Mouse (Mus musculus): ENCODE results near the gene Wdr83. TPM values are rescaled to one million over a fixed set of nuclear protein-coding genes. Genes with fewer than 3 reads are reported as not detected.

Gene Wdr83
- total RNA-seq, 2 experiments from 2014 or later = 33.3 to 34.2 TPM

DNA sequence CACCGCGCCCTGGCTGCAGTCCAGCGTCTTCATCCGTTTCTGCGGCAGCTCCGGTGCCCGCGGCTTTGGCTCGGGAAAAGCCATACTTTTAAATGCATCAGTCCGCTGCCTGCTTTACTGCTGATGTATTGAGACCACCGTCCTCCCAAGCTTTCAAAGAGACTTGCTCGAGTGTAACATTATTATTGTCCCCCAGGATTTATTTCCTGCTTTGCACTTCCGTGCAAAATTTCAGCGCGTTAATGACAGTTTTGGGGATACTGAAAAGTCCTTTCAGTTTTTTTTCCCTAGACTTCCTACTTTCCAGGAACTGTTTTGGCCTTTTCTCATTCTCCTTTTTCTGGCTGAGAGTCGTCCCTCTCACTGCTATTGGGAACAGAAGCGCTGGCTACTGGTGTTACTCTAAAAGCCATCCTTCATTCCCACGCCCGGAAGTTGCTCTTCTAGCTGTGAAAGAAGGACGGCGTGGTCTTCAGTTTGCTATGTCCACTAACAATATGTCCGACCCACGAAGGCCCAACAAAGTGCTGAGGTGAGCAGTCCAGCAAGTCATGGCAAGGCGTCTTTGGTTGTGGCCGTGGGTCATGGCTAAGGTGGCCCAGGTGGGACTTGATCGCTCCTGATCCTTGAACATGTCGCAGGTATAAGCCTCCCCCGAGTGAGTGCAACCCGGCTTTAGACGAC lies 432 bp downstream of the Wdr83 start, which contains the start of gene Wdr83os:
Gene Wdr83os (plus strand): TSS at position 209 of the 684 bp plus-strand sequence.
- intact Hi-C loops (cut with DNase I) = loop anchor here (10.0 kb wide), 2 partner anchors 214 to 324 kb away; partner anchors contain the start of genes Orc6 and Vps35
- peak; percentile 64 to 76 for DNase-seq

DNA sequence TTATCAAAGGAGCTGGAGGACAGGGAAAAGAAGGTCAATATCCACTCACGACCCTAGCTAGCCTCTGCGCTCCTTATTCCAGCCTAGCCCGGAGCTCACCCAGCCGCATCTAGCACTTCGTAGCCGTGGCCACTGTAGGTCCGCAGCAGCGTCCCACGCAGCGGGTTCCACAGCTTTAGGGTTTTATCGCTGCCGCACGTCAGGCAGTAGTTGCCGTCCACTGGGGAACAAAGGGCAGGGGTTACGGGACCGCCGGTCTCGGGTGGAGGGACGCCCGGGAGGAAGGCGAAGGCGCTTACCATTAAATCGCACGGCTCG lies 933 bp downstream of the Wdr83 start:
- intact Hi-C loops (cut with DNase I) = loop anchor here (10.0 kb wide), 2 partner anchors 215 to 325 kb away; partner anchors contain the start of genes Orc6 and Vps35
- peak in 1 of 2 experiments; percentile 56 for DNase-seq

DNA sequence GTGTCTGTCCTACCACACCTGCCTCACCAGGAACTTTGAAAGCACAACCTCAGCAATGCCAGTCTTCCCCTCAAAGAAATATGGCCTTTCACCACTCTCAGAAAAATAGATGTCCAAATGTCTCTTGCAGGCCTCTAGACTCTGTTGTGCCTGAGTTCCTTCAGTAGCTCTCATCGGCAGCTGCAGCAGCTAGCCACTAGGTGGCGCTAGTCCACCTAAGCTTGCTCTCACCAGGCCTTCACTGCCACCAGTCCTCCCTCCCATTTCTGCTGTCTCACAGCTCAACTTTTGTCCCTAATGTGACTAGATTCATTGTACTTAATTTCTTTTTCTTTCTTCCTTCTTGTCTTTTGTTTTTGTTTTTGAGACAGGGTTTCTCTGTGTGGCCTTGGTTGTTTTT lies 4.1 kb downstream of the Wdr83 start:
- DNase-seq = peak; percentile 73 to 80
- intact Hi-C loops (cut with DNase I) = loop anchor here (1.0 to 2.0 kb wide), 2 partner anchors 42 to 95 kb away; no protein-coding TSS in a partner anchor

DNA sequence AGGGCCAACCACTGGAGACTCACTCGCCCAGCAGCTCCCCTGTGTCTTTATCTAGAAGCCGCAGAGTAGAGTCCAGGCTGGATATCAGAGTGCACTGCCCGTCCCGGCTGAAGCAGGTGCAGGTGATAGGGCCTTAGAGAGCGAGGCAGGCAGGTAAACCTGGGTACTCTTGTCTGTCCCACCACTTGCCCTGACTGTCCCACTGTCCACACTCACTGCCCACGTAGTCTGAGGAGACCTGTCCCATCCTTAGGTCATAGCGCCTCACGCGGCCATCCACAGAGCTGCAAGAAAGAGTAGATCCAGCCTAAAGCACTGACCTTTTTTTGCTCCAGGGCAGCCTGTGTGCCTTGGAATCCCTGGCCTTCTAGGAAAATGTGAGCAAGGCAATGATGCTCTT lies 5.1 kb downstream of the Wdr83 start:
- intact Hi-C loops (cut with DNase I) = loop anchor here (1.0 to 2.0 kb wide), 2 partner anchors 43 to 96 kb away; no protein-coding TSS in a partner anchor
- DNase-seq = peak; percentile 34 to 42

DNA sequence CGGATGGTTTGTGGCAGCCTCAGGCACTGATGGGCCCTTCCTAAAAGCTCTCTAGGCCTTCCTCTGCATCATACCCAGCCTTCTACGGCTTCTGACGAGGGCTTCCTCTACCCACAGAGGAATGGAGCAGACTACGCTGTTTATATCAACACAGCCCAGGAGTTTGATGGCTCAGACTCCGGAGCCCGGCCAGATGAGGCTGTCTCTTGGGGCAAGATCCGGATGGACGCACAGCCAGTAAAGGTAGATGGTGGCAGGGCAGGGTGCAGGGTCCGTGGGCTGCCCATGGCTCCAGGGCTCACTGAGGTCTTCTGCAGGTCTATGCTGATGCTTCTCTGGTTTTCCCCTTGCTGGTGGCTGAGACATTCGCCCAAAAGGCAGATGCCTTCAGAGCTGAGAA lies 6.5 kb downstream of the Wdr83 start:
- intact Hi-C loops (cut with DNase I) = no loop called here
- DNase-seq = no peak

DNA sequence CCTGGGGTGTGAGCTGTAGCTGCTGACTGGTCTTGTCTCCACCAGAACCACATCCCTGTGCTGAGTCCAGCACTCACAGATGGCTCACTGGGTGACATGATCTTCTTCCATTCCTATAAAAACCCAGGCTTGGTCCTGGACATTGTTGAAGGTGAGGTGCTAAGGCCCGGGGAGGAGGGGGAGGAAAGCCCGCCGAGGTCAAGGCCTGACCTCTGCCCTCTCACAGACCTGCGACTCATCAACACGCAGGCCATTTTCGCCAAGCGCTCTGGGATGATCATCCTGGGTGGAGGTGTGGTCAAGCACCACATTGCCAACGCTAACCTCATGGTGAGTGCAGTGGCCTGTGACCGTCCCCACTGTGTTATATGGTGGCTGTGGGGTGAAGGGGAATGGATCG lies 6.9 kb downstream of the Wdr83 start:
- no peak for DNase-seq
- intact Hi-C loops (cut with DNase I) = no loop called here

DNA sequence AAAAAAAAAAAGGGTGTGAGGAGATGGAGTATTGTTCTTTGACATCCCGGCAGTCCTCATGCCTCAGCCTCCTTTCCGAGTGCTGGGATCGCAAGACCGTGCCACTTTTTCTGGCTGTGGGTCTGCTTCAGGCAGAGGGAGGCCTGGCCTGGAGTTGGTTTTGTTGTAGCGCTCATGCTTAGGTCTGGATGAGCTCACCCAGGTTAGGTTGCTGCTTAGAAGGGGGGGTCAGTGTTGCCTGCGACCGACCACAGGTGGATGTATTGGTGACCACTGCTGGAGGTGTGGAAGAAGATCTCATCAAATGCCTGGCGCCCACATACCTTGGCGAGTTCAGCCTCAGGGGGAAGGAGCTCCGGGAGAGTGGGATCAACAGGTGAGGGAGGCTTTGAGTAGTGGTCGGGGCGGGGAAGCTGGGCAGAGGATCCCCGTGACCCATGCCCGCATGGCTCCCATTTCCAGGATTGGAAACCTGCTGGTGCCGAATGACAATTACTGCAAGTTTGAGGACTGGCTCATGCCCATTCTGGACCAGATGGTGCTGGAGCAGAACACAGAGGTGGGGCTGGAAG lies 8.0 kb downstream of the Wdr83 start:
- intact Hi-C loops (cut with DNase I) = no loop called here
- no peak for DNase-seq

DNA sequence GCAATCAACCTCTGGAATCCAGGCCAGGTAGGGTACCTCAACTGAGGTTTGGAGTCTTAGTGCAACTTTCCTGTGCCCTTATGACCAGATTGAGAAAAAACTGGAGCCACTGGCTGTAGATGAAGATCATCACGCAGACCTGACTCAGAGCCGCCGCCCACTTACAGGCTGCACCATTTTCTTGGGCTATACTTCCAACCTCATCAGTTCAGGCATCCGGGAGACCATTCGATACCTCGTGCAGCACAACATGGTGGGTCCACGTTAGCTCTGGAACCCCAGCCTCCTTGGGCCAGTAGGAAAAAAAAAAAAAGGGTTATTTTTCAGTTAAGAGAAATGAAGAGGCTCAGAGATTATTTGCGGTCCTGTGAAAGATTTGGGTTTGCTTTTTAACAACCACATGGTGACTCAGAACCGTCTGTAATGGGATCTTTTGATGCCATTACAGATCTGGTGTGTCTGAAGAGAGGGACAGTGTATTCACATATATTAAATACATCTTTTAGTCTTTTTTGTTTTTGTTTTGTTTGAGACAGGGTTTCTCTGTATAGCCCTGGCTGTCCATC lies 8.7 kb downstream of the Wdr83 start:
- intact Hi-C loops (cut with DNase I) = no loop called here
- DNase-seq = no peak

DNA sequence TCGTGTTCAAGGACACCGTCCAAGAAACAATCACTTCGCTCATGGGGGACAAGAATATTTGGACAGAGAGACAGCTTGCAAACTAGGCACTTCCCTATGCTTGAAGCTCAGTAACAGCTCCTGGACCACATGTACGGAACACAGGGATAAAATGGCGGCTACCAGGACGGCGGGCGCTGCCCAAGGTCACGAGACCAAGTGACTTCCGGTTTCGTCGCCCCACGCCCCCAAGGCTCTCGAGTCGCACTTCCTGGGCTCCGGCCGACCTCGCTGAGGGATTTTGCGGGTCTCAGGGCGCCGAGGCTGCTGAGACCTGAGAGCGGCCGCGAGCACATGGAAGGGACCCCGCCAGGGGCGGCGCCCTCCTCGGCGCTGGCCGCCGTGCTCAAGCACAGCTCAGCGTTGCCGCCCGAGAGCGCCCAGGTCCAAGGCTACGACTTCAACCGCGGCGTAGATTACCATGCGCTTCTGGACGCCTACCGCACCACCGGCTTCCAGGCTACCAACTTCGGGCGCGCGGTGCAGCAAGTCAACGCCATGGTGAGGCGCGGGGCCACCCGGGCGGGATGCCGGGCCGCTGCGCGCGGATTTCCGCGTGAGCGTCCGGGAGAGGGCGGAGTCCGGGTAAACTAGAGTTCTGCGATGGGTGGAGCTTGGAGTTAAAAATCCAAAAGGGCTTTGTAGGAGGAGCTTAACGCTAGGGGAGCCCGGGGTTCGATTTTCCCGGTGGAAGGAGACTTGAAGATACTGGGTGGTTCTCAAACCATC lies 9.4 kb downstream of the Wdr83 start, which contains the start of gene Dhps:
Gene Dhps (plus strand): TSS at position 244 of the 768 bp plus-strand sequence.
- DNase-seq = peak; percentile 89 to 92
- intact Hi-C loops (cut with DNase I) = no loop called here

DNA sequence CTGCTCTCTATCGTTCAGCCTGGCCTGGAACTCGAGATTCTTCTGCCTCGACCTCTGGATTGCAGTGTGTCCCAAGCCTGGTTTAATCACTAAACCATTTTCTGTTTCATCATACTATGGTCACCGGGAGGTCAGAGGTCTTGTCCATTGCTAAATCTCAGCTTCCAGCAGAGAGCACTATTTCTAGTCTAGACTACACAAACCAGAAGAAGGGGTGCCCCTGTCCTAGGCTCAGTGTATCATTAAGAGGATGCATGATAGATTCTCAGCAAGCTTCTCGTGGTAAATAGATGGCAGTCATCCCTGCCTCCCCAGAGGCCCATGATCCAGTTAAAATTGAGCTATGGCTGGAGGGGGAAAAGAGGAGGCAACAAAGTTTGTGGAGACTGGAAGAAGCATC lies 10.1 kb downstream of the Wdr83 start:
- no peak for DNase-seq
- intact Hi-C loops (cut with DNase I) = no loop called here

DNA sequence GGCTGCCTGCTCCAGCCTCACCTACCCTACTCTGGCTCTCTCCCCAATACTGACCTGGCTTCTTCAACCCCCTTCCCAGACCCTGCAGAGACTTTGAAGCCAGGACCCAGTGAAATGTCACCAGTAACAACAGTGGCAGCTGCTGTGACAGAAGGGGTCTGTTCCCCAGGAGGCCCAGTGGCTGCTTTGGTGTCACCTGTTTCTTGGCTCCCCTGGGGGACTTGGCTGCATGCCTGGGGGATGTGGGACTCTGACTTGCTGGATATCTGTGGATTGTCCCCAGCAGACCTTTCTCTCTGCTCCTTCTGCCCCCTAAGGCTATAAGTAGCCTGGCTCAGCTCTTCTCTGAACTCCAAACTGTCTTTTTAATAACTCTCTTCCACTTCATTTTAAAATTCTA lies 13.1 kb downstream of the Wdr83 start, which contains the start of gene Gm5741:
Gene Gm5741 (minus strand): TSS at position 1 of the 400 bp plus-strand sequence.
- no peak for DNase-seq
- intact Hi-C loops (cut with DNase I) = no loop called here

DNA sequence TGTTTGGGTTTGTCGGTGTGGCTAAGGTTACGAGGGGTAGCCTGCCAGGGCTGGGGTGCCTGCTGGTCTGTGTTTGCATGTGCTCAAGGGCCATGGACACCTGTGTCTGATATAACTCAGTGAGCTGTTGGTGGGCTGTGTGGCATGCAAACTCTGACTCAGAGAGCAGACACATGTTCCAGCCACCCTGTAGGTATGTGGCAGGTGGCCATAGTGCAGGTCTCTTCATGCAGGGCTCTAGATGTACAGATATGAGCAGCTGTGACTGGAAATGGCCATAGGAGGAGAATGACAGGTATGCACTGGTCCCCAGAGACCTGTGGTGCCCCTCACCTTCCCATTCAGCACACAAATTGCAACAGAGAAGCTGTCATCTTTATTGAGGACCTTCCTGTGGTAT lies 14.0 kb downstream of the Wdr83 start:
- intact Hi-C loops (cut with DNase I) = no loop called here

DNA sequence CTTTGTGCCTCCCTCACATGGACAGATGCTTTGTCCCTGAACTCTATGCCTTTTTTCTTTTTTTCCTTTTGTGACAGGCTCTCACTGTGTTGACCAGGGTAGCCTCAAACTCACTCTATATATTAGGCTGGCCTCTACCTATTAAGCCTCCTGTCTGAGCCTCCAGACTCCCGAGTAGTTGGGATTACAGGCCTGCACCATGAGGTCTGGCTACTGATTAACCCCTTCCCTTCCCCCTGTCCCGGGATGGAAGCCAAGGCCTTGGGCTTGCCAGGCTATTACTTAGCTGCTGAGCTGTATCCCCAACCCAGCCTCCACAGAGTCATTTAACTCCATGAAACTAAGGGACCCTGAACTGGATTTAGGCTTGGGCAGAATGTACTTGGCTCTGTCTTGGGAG lies 15.9 kb downstream of the Wdr83 start:
- intact Hi-C loops (cut with DNase I) = no loop called here
- DNase-seq = no peak

More for the DNA sequence above, 14.0 kb downstream of the Wdr83 start:
- DNase-seq = no peak

DNA sequence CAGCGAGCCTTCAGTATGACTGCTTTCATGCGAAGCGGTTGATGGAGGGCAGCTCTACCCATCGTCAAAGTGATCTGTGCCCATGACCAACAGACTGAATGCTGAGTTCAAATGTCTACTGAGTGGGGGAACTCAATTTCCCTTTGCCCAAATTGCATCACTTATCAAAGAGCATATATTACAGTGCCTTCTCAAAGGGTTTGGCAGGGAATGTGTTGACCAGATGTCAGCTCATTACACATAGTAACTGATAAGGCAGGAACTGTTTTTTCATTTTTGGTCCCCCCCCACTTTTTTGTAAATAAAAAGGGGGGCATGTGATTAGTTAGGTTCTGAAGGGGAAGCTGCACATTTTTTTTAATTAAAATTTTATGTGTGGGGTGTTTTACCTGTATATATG lies 18.5 kb downstream of the Wdr83 start:
- intact Hi-C loops (cut with DNase I) = no loop called here
- no peak for DNase-seq

DNA sequence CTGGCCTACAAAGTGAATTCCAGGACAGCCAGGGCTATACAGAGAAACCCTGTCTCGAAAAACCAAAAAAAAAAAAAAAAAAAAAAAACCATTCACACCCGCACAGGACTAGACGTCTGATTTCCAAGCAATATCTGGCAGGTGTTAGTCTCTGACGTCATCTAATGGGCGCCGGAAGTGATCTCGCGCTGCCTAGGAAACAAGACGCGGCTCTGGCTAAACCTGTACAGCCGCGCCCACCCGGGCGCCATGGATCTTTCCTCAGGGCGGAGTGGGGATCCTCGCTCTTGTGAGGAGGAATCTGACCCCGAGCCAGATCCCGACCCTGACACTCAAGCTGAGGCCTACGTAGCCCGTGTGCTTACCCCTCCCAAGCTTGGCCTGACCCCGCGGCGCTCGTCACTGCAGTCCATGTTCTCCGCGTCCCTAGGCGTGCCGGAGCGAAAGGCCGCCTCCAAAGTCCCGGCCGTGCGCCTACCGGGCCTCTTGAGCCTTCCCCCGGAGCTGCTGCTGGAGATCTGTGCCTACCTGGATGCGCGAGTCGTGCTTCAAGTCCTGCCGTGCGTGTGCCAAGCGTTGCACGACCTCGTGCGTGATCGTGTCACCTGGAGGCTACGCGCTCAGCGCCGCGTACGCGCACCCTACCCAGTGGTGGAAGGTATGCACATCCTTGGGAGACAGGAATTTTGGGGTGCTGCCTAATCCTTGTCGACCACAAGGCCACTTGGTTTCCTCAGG lies 21.1 kb downstream of the Wdr83 start, which contains the start of gene Fbxw9:
Gene Fbxw9 (plus strand): TSS at position 177 of the 738 bp plus-strand sequence.
- intact Hi-C loops (cut with DNase I) = loop anchor here (2.0 kb wide), 1 partner anchor 23 kb away; the partner anchor contains the start of gene Tnpo2
- peak; percentile 85 to 88 for DNase-seq

DNA sequence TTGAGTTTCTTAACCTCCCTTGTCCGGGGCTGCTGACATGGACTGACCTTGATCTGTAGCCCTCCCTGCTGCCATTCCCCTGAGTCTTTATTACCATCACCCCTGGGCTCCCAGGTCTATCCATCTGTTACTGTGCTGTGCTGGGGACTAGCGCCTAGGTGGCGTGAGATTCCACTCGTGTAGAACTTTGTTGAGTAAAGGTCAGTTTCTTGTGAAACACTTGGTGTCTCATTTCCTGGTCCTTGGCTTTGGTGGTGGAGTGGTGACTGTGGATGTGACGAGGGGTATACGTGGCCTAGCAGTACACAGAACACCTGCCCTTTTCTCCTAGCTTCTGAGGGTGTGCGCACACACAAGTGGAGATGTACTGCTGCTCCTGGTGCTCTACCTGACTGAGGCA lies 23.7 kb downstream of the Wdr83 start:
- intact Hi-C loops (cut with DNase I) = no loop called here
- DNase-seq = no peak

DNA sequence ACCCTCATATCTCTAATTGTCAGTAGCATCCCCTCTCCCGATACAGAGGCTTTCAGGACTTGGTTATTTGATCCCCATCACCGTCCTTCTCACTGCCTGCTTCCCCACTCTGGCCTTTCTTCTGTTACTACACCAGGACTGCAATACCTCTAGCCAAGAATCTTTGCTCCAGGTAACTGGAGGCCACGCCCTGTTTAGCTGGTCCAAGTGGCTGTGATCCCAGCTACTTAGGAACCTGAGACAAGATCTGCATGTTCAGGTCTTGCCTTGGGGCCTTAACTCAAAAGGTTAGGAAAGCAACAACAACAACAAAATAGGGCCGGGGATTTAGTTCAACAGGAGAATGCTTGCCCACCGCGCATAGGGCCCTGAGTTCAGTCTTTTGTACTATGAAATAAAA lies 37.5 kb downstream of the Wdr83 start:
- no peak for DNase-seq
- intact Hi-C loops (cut with DNase I) = no loop called here

DNA sequence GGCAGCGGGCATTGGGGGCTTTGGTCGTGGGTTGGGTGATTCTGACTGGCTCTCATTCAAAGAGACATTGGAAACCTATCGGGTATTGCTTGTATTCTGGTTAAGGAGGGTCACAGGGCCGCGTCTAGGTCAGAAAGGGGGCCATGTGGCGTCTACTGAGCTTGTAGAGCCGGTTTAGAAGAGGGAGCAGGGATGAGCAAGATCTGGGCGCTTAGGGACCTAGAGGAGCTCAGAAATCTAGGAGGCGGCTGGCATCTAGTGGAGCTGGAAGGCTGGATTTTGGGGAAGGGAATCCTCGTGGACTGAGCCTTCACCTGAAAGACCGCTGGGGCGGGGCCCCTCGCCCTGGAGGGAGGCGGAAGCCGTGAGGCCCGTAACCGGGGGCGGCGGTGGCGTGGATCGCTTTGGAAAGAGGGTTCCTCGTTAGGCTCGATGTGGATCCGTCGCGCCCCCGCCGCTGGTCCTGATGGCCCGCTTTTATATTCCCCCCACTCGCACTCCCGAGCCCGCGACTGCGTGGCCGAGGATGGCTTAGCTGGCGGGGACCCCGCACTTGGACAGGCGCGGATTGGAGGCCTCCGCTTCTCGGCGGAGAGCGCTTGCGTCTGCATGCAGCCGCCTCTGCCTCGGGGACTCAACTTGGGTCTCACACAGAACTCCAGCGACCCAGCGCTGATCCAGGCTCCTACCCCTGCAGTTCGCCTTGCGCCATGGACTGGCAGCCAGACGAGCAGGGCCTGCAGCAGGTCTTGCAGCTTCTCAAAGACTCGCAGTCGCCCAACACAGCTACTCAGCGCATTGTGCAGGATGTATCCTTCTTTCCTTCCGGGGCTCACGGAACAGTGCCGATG lies 43.2 kb downstream of the Wdr83 start:
- intact Hi-C loops (cut with DNase I) = loop anchor here (2.0 kb wide), 1 partner anchor 23 kb away; the partner anchor contains the start of gene Fbxw9
- DNase-seq = peak; percentile 48 to 59

DNA sequence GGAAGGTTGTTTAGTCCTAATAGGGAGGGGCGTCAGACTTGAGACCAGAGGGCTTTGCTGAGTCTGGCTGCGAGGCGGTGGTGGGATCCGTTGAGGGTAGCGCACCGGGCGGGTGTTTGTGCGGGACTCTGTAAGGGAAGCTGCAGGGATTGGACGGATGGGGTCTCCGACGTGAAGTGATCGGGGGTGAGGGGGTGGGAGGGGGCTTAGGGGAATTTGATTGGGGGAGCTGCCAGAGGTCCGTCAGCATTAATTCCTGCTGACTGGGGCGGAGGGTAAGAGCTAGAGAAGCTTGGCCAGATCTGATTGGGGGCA lies 43.8 kb downstream of the Wdr83 start:
- intact Hi-C loops (cut with DNase I) = loop anchor here (2.0 kb wide), 1 partner anchor 23 kb away; the partner anchor contains the start of gene Fbxw9
- no peak for DNase-seq
